Mouse (Mus musculus) hindbrain, embryonic 16.5 days (tissue): ENCODE results near the gene Mrps21. TPM values are rescaled to one million over a fixed set of nuclear protein-coding genes. Genes with fewer than 3 reads are reported as not detected.
A peak's percentile ranks its signal among the peaks of the same experiment; 100 is the strongest.

ENCODE experiments used
- ATAC-seq: fragments of 200-750 bp; cut with Nextera tagmentation; 2 replicates; pipeline ENCODE4 v1.8.0; 2017; ENCODE audit warnings: moderate TSS enrichment, moderate library complexity
- H3K27ac ChIP-seq: fragments of 300-500 bp; sonication (generic); 2 replicates; pipeline ENCODE4 v1.5.1; 2014; ENCODE audit warnings: low read depth, mild to moderate bottlenecking, control low read depth, low read length, moderate library complexity
- H3K27me3 ChIP-seq: fragments of 300-500 bp; sonication (generic); replicated peaks from 2 replicates; pipeline ENCODE4 v1.6.1; 2014; ENCODE audit warnings: low read length; ENCODE audit not compliant: control insufficient read depth, insufficient read depth
- H3K36me3 ChIP-seq: fragments of 300-500 bp; sonication (generic); 2 replicates; pipeline ENCODE4 v1.6.1; 2014; ENCODE audit warnings: mild to moderate bottlenecking, low read length, moderate library complexity, mixed read lengths; ENCODE audit not compliant: control insufficient read depth, insufficient read depth
- H3K4me1 ChIP-seq: fragments of 300-500 bp; sonication (generic); 2 replicates; pipeline ENCODE4 v1.6.1; 2014; ENCODE audit warnings: low read depth, low read length; ENCODE audit not compliant: control insufficient read depth, insufficient read depth
- H3K4me2 ChIP-seq: fragments of 300-500 bp; sonication (generic); 2 replicates; pipeline ENCODE4 v1.6.1; 2014; ENCODE audit warnings: mild to moderate bottlenecking, low read length, control low read depth, moderate library complexity
- H3K4me3 ChIP-seq: fragments of 300-500 bp; sonication (generic); 2 replicates; pipeline ENCODE4 v1.5.1; 2014; ENCODE audit warnings: mild to moderate bottlenecking, low read length, control low read depth, moderate library complexity
- H3K9ac ChIP-seq: fragments of 300-500 bp; sonication (generic); 2 replicates; pipeline ENCODE4 v1.6.1; 2014; ENCODE audit warnings: low read depth, mild to moderate bottlenecking, control low read depth, low read length, moderate library complexity
- H3K9me3 ChIP-seq: fragments of 300-500 bp; sonication (generic); 2 replicates; pipeline ENCODE4 v1.6.1; 2014; ENCODE audit warnings: mild to moderate bottlenecking, low read length, moderate library complexity; ENCODE audit not compliant: control insufficient read depth
- WGBS: fragments of 180-500 bp; shearing (Covaris S2); extraction: QIAGEN DNeasy Blood & Tissue Kit; methylation state at CpG from one replicate; pipeline ENCODE4 v1.1.7; 2014; 5-methylcytosine and 5-hydroxymethylcytosine counted together
- polyA plus RNA-seq: library from polyadenylated mRNA; unstranded; fragments of >200 nt; fragmentation: Nextera tagmentation; extraction: Ambion mirVana; gene quantifications from 2 replicates; pipeline ENCODE4 v1.2.1, GENCODE M21; 2015

The Mrps21 gene
- polyA plus RNA-seq, 1 experiment from 2014 or later, result 276 TPM

DNA sequence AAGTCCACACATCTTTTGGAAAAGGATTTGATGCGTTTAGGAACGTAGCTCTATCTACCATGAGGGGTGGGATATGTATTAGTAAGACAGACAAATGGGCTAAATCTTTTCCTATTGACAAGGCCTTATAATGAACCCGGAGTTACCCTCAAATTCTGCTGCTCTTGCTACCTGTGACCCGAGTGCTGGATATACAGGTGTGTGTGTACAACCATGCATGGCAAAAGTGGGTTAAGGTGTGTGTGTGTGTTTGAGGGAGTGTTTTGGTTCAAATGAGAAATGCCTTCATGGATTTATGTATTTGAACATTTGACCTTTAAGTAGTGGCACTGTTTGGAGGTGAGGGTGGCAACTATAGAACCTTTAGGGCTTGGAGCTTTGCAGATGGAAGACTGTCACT lies 42.3 kb downstream of the Mrps21 start:
- over 99% methylated on average over 4 of the region's 4 CpGs for WGBS
- peaks cover 38% of the 10 kb centered on the region for H3K36me3 ChIP-seq
- no peak overlapping the region for H3K4me3 ChIP-seq
- no peaks in the 10 kb centered on the region for H3K27me3 ChIP-seq
- H3K4me2 ChIP-seq, result no peak overlapping the region
- ATAC-seq, result no peak
- H3K4me1 ChIP-seq, result no peaks in the 10 kb centered on the region
- no peaks in the 10 kb centered on the region for H3K9me3 ChIP-seq
- H3K9ac ChIP-seq, result no peak overlapping the region
- no peak overlapping the region for H3K27ac ChIP-seq

DNA sequence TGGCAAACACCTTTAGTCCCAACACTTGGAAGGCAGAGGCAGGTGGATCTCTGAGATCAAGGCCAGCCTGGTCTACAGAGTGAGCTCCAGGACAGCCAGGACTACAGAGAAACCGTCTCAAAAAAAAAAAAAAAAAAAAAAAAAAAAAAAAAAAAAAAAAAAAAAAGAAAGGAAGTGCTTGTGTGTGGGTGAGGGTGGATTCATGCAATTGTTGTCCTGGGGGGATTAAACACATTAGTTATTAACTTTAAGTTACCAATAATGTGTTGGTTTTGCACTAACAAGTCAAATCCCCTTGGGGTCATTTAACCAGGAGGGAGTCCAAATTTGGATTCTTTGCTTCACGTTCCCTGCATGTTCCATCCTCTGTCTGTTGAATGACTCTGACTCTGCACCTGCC lies 45.0 kb downstream of the Mrps21 start:
- Histone ChIP-seq H3K9me3 (no peaks in the 10 kb centered on the region), H3K9ac (no peak overlapping the region), H3K27me3 (no peaks in the 10 kb centered on the region), H3K4me1 (no peaks in the 10 kb centered on the region), H3K4me2 (no peak overlapping the region), H3K4me3 (no peak overlapping the region), H3K27ac (no peak overlapping the region), H3K36me3 (peaks cover 20% of the 10 kb centered on the region)
- ATAC-seq, result no peak
- 68% methylated on average over 2 of the region's 2 CpGs for WGBS

DNA sequence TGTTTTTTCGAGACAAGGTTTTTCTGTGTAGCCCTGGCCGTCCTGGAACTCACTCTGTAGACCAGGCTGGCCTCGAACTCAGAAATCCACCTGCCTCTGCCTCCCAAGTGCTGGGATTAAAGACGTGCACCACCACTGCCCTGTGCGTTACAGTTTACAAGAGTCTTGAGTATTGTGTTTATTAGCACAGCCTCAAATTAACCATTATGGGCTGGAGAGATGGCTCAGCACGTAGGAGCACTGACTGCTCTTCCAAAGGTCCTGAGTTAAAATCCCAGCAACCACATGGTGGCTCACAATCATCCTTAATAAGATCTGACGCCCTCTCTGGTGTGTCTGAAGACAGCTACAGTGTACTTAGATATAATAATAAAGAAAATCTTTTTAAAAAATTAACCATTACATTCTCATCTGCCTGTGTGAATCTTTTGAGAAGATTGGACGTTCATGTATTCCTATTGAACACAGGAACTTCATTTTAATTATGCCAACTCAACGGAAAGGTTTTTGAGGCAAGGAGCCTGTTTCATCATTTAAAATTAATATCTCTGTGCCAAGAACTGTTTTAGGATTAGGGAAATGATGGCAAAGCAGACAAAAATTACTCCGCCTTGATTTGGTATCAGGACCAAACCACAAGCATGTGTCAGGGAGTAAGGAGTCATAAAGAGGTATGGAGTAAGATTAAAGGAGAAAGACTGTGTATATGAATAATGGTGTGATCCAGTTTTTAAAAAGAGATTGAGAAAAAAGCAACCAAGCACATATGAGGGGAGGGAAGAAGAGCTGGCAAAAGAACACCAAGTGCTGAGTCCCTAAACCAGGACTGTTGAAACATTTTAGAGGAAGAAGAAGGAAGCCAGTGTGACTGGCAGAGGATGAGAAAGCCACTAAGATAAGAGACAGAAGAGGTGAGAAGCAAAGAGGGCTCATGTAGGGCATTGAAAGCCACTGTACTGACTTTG lies 51.0 kb downstream of the Mrps21 start:
- Histone ChIP-seq H3K4me1 (peaks cover 21% of the 10 kb centered on the region), H3K27ac (peak overlapping the region; percentile 99), H3K9ac (peak overlapping the region; percentile 80), H3K36me3 (no peaks in the 10 kb centered on the region), H3K4me3 (peak overlapping the region; percentile 55), H3K27me3 (no peaks in the 10 kb centered on the region), H3K9me3 (no peaks in the 10 kb centered on the region), H3K4me2 (peak overlapping the region; percentile 61)
- 38% methylated on average over 10 of the region's 10 CpGs for WGBS
- 0 out of 2 replicates have a peak, but pooled peaks have one; percentile 10 for ATAC-seq

DNA sequence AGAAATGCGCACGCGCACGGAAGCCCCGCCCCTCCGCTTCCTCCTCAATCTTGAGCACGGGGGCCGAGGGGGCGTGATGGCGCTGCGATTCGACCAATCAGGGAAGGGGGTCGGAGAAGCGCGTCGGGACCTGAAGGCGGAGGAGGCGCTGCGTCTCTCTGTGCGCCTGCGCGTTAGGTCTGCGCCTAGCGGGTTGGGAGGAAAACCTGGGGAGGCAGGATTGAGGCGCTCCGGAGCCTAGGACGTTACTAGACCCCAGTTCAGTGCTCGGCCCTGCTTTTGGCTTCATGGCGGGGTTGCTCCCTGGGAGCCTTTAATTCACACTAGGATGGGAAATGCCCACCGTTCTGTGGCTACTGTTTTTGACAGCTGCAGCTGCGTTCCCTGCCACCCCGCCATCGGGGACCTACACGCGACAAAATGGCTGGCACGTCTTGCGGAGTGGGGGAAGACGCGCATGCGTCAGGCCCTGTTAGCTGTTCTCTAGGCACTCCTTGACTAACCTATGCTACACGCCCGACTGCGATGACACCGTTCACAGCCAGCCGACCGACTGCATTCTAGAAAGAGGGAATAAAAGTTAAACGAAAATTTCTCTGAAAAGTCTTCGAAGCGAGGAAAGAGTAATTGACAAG lies 51.9 kb downstream of the Mrps21 start:
- WGBS, result under 1% methylated on average over 49 of the region's 49 CpGs
- Histone ChIP-seq H3K9ac (peak overlapping the region; percentile 80), H3K36me3 (no peaks in the 10 kb centered on the region), H3K27ac (peak overlapping the region; percentile 99), H3K9me3 (no peaks in the 10 kb centered on the region), H3K4me1 (peaks cover 22% of the 10 kb centered on the region), H3K27me3 (no peaks in the 10 kb centered on the region), H3K4me3 (peak overlapping the region; percentile 55), H3K4me2 (peak overlapping the region; percentile 61)
- ATAC-seq, result peak; percentile 96

DNA sequence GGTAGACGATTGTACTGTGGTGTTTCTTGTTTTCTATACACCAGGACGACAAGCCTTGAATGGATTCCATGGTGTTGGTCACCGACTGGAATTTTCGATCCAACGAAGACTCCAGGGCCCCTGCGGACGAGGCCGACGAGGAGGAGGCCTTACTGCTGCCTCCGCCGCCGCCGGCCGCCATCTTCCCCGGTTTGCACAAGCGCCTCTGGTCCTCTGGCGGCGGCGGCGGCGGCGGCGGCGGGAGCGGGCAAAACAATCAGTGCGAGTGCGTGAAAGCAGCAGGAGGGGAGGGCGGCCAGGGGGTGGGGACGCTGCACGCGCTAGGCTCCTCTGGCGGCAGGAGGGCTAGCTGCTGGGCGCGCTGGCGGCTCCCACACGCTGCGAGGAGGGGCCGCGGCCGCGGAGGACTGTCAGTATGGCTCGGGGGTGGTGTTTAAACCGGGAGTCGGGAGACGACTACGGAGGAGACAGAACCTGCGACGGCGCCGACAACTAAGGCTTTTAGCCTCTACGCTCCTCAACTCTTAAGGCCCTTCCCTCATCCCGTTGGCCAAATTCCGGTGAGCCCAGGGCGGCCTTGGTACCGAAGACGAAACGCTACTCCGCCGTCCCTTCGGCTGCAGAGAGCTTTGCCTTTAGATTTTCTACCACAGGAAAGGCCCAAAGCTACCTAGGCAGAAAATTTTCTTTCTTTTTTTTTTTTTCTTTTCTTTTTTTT lies 52.6 kb downstream of the Mrps21 start, which contains the start of gene Rprd2:
Gene Rprd2 (minus strand): TSS at position 293 of the 718 bp plus-strand sequence.
- Histone ChIP-seq H3K9ac (peak within 1 kb of the TSS; percentile 83), H3K4me2 (peak within 1 kb of the TSS; percentile 74), H3K4me3 (peak within 1 kb of the TSS; percentile 55), H3K9me3 (no peaks in the 10 kb centered on the region), H3K27me3 (no peaks in the 10 kb centered on the region), H3K4me1 (peaks cover 22% of the 10 kb centered on the region), H3K36me3 (no peaks in the 10 kb centered on the region), H3K27ac (peak within 1 kb of the TSS; percentile 99)
- ATAC-seq, result peak; percentile 41
- WGBS, result under 1% methylated on average over 56 of the region's 60 CpGs

DNA sequence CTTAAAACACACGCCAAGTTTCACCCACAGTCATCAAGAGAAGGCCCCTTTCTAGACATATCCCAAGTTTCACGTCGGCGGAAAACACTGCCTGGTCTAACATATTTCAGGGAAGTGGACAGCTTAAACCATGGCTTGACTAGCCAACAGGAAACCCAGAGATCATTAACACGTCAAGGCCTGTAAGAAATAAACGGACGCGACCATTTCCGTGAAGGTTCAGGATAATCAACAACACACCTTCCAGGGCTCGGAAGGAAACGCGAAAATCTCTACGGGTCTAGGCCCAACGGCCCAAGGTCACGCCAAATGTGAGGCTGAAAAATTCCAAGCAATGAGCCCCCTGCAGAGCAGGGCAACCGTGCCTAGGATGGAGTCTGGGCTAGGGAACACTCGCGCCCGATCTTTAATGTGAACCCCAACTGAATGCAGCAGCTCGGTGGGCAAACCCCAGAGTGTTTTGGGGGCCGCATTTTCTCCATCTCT lies 53.2 kb downstream of the Mrps21 start:
- H3K4me2 ChIP-seq, result peak overlapping the region; percentile 74
- peak overlapping the region; percentile 55 for H3K4me3 ChIP-seq
- H3K36me3 ChIP-seq, result no peaks in the 10 kb centered on the region
- WGBS, result under 1% methylated on average over 21 of the region's 21 CpGs
- peak overlapping the region; percentile 83 for H3K9ac ChIP-seq
- peak; percentile 7 for ATAC-seq
- peak overlapping the region; percentile 97 for H3K27ac ChIP-seq
- H3K9me3 ChIP-seq, result no peaks in the 10 kb centered on the region
- H3K4me1 ChIP-seq, result peaks cover 22% of the 10 kb centered on the region
- H3K27me3 ChIP-seq, result no peaks in the 10 kb centered on the region

DNA sequence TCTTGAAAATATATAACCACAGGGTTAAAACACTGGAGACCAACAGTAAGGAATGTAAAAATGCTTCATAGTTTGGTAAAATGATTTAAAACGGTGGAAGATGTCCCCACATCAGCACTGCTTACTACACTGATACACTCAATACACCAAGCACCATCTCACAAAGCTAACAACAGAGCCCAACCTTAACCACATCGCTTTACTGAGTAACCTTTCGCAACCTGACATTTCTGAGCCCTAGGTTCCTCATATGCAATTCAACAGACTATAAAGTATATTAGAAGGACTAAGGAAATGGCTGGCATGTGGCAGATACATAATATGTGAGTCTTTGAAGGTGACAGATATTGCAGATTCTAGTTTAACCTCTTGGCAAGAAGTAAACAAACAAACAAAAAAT lies 54.6 kb downstream of the Mrps21 start:
- Histone ChIP-seq H3K4me2 (peak overlapping the region; percentile 49), H3K4me3 (peak overlapping the region; percentile 14), H3K9ac (no peak overlapping the region), H3K27me3 (no peaks in the 10 kb centered on the region), H3K36me3 (no peaks in the 10 kb centered on the region), H3K9me3 (no peaks in the 10 kb centered on the region), H3K27ac (no peak overlapping the region), H3K4me1 (peaks cover 22% of the 10 kb centered on the region)
- ATAC-seq, result no peak
- 92% methylated on average over 3 of the region's 3 CpGs for WGBS
